Mouse (Mus musculus) kidney, embryonic 14.5 days (tissue): ENCODE data around the gene Slc22a28. TPM values are rescaled to one million over a fixed set of nuclear protein-coding genes. Genes with fewer than 3 reads are reported as not detected.
"Not testable (repeated sequence)": the region's sequence is repeated elsewhere in the genome, so short reads cannot be mapped to it uniquely, and the experiment has no call there.

Experiments
- ATAC-seq: fragments of 200-750 bp; cut with Nextera tagmentation; 2 replicates; pipeline ENCODE4 v1.8.0; 2017; ENCODE audit warnings: moderate number of reproducible peaks, mild to moderate bottlenecking, moderate TSS enrichment, moderate library complexity; ENCODE audit not compliant: low FRiP score, low TSS enrichment
- H3K27ac ChIP-seq: fragments of 300-500 bp; sonication (generic); 2 replicates; pipeline ENCODE4 v1.5.1; 2014; ENCODE audit warnings: low read depth, mild to moderate bottlenecking, low read length, moderate library complexity, mixed read lengths
- H3K27me3 ChIP-seq: fragments of 300-500 bp; sonication (generic); 2 replicates; pipeline ENCODE4 v1.6.1; 2014; ENCODE audit warnings: mild to moderate bottlenecking, low read length; ENCODE audit not compliant: control insufficient read depth, insufficient read depth
- H3K36me3 ChIP-seq: fragments of 300-500 bp; sonication (generic); 2 replicates; pipeline ENCODE4 v1.6.1; 2014; ENCODE audit warnings: low read length, mixed read lengths; ENCODE audit not compliant: control insufficient read depth, insufficient read depth
- H3K4me1 ChIP-seq: fragments of 300-500 bp; sonication (generic); 2 replicates; pipeline ENCODE4 v1.6.1; 2014; ENCODE audit warnings: low read length, mixed read lengths; ENCODE audit not compliant: control insufficient read depth, insufficient read depth
- H3K4me2 ChIP-seq: fragments of 300-500 bp; sonication (generic); replicated peaks from 2 replicates; pipeline ENCODE4 v1.6.1; 2014; ENCODE audit warnings: low read depth, mild to moderate bottlenecking, low read length
- H3K4me3 ChIP-seq: fragments of 300-500 bp; sonication (generic); 2 replicates; pipeline ENCODE4 v1.5.1; 2014; ENCODE audit warnings: mild to moderate bottlenecking, low read length
- H3K9ac ChIP-seq: fragments of 300-500 bp; sonication (generic); 2 replicates; pipeline ENCODE4 v1.6.1; 2014; ENCODE audit warnings: low read depth, mild to moderate bottlenecking, low read length, moderate library complexity
- H3K9me3 ChIP-seq: fragments of 300-500 bp; sonication (generic); 2 replicates; pipeline ENCODE4 v1.6.1; 2016; ENCODE audit warnings: low read length; ENCODE audit not compliant: control insufficient read depth
- WGBS: fragments of 180-500 bp; shearing (Covaris S2); extraction: QIAGEN DNeasy Blood & Tissue Kit; methylation state at CpG from one replicate; pipeline ENCODE4 v1.1.7; 2014; 5-methylcytosine and 5-hydroxymethylcytosine counted together
- polyA plus RNA-seq: library from polyadenylated mRNA; unstranded; fragments of >200 nt; fragmentation: Nextera tagmentation; extraction: Ambion mirVana; gene quantifications from 2 replicates; pipeline ENCODE4 v1.2.1, GENCODE M21; 2014

The Slc22a28 gene
- polyA plus RNA-seq, result 0.41 TPM in 1 of 2 replicates, not detected in the other

GRCm38 (mm10) chr19:8131881-8132280 is at the start of gene Slc22a28:
Slc22a28 (minus strand) TSS chr19:8131982.
- not testable (repeated sequence) for H3K27me3 ChIP-seq, H3K4me3 ChIP-seq, ATAC-seq, H3K9ac ChIP-seq, H3K4me2 ChIP-seq, H3K36me3 ChIP-seq, H3K4me1 ChIP-seq, H3K9me3 ChIP-seq, H3K27ac ChIP-seq
- 96% methylated on average over 2 of the region's 3 CpGs for WGBS

- Histone ChIP-seq H3K36me3 (no peaks in the 10 kb centered on the region), H3K9me3 (no peaks in the 10 kb centered on the region; the same call in 1 of the 2 replicates), H3K4me3 (no peak overlapping the region), H3K27me3 (no peaks in the 10 kb centered on the region), H3K4me2 (no peak overlapping the region), H3K27ac (no peak overlapping the region), H3K4me1 (no peaks in the 10 kb centered on the region), H3K9ac (no peak overlapping the region)
- WGBS, result 43% methylated on average over 2 of the region's 2 CpGs
- ATAC-seq, result peak; percentile 64; the same call in 1 of the 2 replicates
These were observed 17.2 kb upstream of the Slc22a28 start for GRCm38 (mm10) chr19:8148787-8149523.

- not testable (repeated sequence) for H3K4me1 ChIP-seq, H3K9ac ChIP-seq, H3K27ac ChIP-seq, H3K36me3 ChIP-seq, H3K27me3 ChIP-seq, ATAC-seq, H3K4me2 ChIP-seq, H3K9me3 ChIP-seq, H3K4me3 ChIP-seq
- WGBS, result 81% methylated on average over 2 of the region's 2 CpGs
These were observed 10.9 kb upstream of the Slc22a28 start for GRCm38 (mm10) chr19:8142716-8143115.

DNA sequence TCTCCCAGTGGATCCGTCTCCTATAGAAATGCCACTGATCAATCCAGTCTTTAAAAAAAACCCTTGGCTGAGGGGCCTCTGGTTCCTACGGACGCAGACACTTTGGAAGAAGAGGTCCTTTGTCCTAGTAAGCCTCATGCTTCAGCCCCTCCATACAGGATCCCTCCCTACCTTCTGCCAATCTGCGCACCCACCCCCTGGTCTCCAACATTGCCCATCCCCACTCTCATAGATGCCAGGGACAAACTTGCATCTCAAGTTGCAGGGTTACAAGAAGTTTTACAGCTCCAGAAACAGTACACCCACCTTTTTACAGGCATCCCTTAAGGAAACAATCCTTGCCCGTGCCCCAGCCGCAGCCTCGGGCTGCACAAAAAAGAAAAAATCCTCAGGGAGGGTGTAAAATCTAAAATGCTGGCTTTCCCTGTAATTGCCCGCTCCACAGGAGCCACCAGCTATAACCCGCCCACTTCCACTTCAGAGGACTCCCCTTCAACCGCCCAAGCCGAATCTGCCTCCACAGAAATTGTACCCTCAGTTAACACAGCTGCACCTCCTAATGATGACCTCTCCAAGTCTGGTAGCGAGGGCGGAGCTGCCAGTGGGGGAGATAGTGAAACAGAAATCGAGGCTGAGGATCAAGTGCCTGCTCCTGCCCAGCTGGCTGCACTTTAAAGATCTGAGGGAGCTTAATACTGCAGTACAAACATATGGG is 2.5 kb upstream of the Slc22a28 start:
- not testable (repeated sequence) for H3K9ac ChIP-seq, H3K36me3 ChIP-seq, H3K27me3 ChIP-seq, H3K4me3 ChIP-seq, H3K4me1 ChIP-seq, H3K27ac ChIP-seq, H3K4me2 ChIP-seq, H3K9me3 ChIP-seq
- 32% methylated on average over 14 of the region's 14 CpGs for WGBS
- ATAC-seq, result peak; percentile 88

DNA sequence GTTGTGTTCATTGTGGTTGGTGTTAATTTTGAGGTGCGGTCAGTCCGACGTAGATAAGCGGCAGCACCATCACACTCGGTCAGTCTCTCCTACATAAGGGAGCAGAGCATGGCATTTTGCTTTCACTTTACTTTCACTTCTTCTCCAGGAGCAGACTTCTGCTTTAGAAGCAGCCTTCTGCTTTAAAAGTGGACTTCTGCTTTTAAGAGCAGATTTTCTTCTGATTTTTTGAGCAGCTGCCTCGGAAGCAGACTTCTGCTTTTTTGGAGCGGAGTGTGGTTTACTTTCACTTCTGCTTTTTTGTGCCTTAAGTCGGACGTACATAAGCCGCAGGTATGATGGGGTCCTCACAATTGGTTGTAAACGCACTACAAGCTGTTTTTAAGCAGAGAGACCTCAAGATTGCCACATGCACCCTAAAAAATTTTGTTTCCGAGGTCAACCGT is 111.9 kb downstream of the Slc22a28 start:
- Histone ChIP-seq H3K9ac (no peak overlapping the region), H3K27ac (no peak overlapping the region), H3K4me2 (no peak overlapping the region), H3K4me1 (no peaks in the 10 kb centered on the region), H3K4me3 (no peak overlapping the region), H3K27me3 (no peaks in the 10 kb centered on the region), H3K36me3 (no peaks in the 10 kb centered on the region), H3K9me3 (peaks cover 3% of the 10 kb centered on the region; the same call in 1 of the 2 replicates)
- WGBS, result 94% methylated on average over 13 of the region's 13 CpGs
- ATAC-seq, result no peak

- not testable (repeated sequence) for H3K4me1 ChIP-seq, H3K9ac ChIP-seq, ATAC-seq, H3K9me3 ChIP-seq, H3K4me2 ChIP-seq, H3K27ac ChIP-seq, H3K27me3 ChIP-seq, H3K36me3 ChIP-seq, H3K4me3 ChIP-seq
- WGBS, result 92% methylated on average over 17 of the region's 17 CpGs
These were observed 112.4 kb downstream of the Slc22a28 start for GRCm38 (mm10) chr19:8019329-8019851.

GRCm38 (mm10) chr19:8018535-8018934 is 113.2 kb downstream of the Slc22a28 start:
- H3K4me2 ChIP-seq, H3K9me3 ChIP-seq, ATAC-seq, H3K4me1 ChIP-seq, H3K9ac ChIP-seq, H3K36me3 ChIP-seq, H3K4me3 ChIP-seq, H3K27me3 ChIP-seq, H3K27ac ChIP-seq: not testable (repeated sequence)
- WGBS, result 93% methylated on average over 9 of the region's 9 CpGs
